Mouse (Mus musculus) embryonic fibroblast, embryonic 13.5 days (primary cell): ENCODE measurements around the gene Limd2.

ENCODE experiments used
- CTCF ChIP-seq: IDR thresholded peaks from 2 replicates; pipeline ENCODE4 v1.5.1; 2011; ENCODE audit warnings: mild to moderate bottlenecking, control low read depth, low read length, moderate library complexity, borderline replicate concordance; ENCODE audit not compliant: insufficient read depth
- POLR2A ChIP-seq: IDR thresholded peaks from 2 replicates; pipeline ENCODE4 v1.6.1; 2011; ENCODE audit warnings: low read depth, mild to moderate bottlenecking, control low read depth, low read length, moderate library complexity

DNA sequence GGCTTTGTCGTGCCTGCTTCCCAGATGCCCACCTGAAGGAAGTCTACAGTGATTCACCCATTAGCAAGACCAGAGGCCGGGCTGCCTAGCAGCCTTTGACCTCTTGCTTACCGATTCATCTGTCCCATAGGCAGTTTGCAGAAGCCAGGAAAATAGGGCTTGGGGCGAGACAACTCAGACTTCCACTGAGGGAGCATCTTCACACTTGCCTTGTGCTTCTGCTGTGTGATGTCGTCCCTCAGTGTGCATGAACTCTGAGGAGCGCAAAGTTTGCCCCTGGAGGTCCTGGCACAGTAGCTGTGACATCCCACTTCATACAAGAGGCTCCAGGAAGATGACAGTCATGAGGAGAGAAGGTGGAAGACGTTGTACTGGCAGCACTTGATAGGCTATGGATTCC lies 3.5 kb downstream of the Limd2 start:
- TF ChIP-seq CTCF (no peak), POLR2A (peak; percentile 7; the same call in 1 of the 2 replicates)
